Mouse (Mus musculus): Measurements from ENCODE around the gene Rassf7. TPM values are rescaled to one million over a fixed set of nuclear protein-coding genes. Genes with fewer than 3 reads are reported as not detected.

The Rassf7 gene
- total and polyA plus RNA-seq, 2 experiments: 21.6 to 49.1 TPM

- H3K4me3 ChIP-seq (ENCODE audit: insufficient read depth, low read depth, low read length): peak overlapping the region; percentile 87
- no peaks in the 10 kb centered on the region for H3K27me3 ChIP-seq (ENCODE audit: control insufficient read depth, insufficient read depth, low read length)
- peak; percentile 99 for DNase-seq (ENCODE audit: extremely low read depth, low read depth, low spot score)
- H3K79me2 ChIP-seq (ENCODE audit: control insufficient read depth, insufficient read depth, low read length): peaks cover 12% of the 10 kb centered on the region; the same call in 1 of the 2 replicates
- no peaks in the 10 kb centered on the region for H3K36me3 ChIP-seq (ENCODE audit: control insufficient read depth, insufficient read depth, low read length)
- 2% methylated on average over 42 of the region's 42 CpGs for WGBS
- peak overlapping the region; percentile 91 for H3K27ac ChIP-seq (replicated peaks; ENCODE audit: insufficient read depth, low read depth, low read length)
- peaks cover 17% of the 10 kb centered on the region for H3K4me1 ChIP-seq (ENCODE audit: control insufficient read depth, insufficient read depth, low read length)
- peak; percentile 50 for TF ChIP-seq POLR2A (IDR thresholded peaks at IDR 0.05; ENCODE audit: extremely low read depth, insufficient read depth, low read length)
- TF ChIP-seq CTCF (IDR thresholded peaks at IDR 0.05; ENCODE audit: low read depth, low read length): no peak
- H3K9ac ChIP-seq (ENCODE audit: low read depth, low read length): peak overlapping the region; percentile 88
Observed at GRCm38 (mm10) chr7:141215880-141216733, 447 bp downstream of the Rassf7 start.

- Histone ChIP-seq H3K36me3 (ENCODE audit: control insufficient read depth, insufficient read depth, low read length) (no peaks in the 10 kb centered on the region), H3K9ac (ENCODE audit: low read depth, low read length) (peak overlapping the region; percentile 65), H3K4me1 (ENCODE audit: control insufficient read depth, insufficient read depth, low read length) (peaks cover 20% of the 10 kb centered on the region), H3K4me3 (ENCODE audit: insufficient read depth, low read depth, low read length) (peak overlapping the region; percentile 50), H3K79me2 (ENCODE audit: control insufficient read depth, insufficient read depth, low read length) (peaks cover 12% of the 10 kb centered on the region; the same call in 1 of the 2 replicates), H3K27ac (replicated peaks; ENCODE audit: insufficient read depth, low read depth, low read length) (peak overlapping the region; percentile 89), H3K27me3 (ENCODE audit: control insufficient read depth, insufficient read depth, low read length) (no peaks in the 10 kb centered on the region)
- WGBS: 30% methylated on average over 11 of the region's 11 CpGs
- DNase-seq (ENCODE audit: extremely low read depth, low read depth, low spot score): no peak
- TF ChIP-seq POLR2A (IDR thresholded peaks at IDR 0.05; ENCODE audit: extremely low read depth, insufficient read depth, low read length) (no peak), CTCF (IDR thresholded peaks at IDR 0.05; ENCODE audit: low read depth, low read length) (no peak)
Observed at GRCm38 (mm10) chr7:141216894-141217293, 1.2 kb downstream of the Rassf7 start.

GRCm38 (mm10) chr7:141217343-141218013 is 1.8 kb downstream of the Rassf7 start:
- no peak for DNase-seq (ENCODE audit: extremely low read depth, low read depth, low spot score)
- WGBS: 85% methylated on average over 17 of the region's 17 CpGs
- peaks cover 12% of the 10 kb centered on the region; the same call in 1 of the 2 replicates for H3K79me2 ChIP-seq (ENCODE audit: control insufficient read depth, insufficient read depth, low read length)
- TF ChIP-seq CTCF (IDR thresholded peaks at IDR 0.05; ENCODE audit: low read depth, low read length) (no peak), POLR2A (IDR thresholded peaks at IDR 0.05; ENCODE audit: extremely low read depth, insufficient read depth, low read length) (no peak)
- H3K27me3 ChIP-seq (ENCODE audit: control insufficient read depth, insufficient read depth, low read length): no peaks in the 10 kb centered on the region
- no peaks in the 10 kb centered on the region for H3K36me3 ChIP-seq (ENCODE audit: control insufficient read depth, insufficient read depth, low read length)
- H3K4me3 ChIP-seq (ENCODE audit: insufficient read depth, low read depth, low read length): peak overlapping the region; percentile 47; the same call in 1 of the 2 replicates
- H3K27ac ChIP-seq (replicated peaks; ENCODE audit: insufficient read depth, low read depth, low read length): peak overlapping the region; percentile 89
- peak overlapping the region; percentile 65 for H3K9ac ChIP-seq (ENCODE audit: low read depth, low read length)
- H3K4me1 ChIP-seq (ENCODE audit: control insufficient read depth, insufficient read depth, low read length): peaks cover 22% of the 10 kb centered on the region

DNA sequence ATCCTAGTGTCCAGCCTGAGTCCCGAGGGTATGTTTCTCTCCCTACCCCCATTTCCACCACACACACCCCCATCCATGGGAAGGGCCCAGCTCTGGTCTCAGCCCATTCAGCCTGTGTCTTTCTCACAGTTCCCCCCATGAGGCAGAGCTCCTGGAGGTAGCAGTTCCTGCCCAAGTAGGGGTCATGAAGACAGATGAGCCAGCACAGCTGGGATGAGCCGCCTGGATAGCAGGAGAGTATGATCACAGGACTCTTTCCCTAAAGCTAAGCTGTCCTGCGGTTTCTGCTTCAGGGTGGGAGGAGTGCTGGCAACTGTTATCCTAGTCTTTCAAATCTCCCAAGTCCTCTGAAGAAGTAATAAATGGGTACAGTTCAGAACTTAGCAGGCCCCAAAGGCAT is 2.5 kb downstream of the Rassf7 start:
- H3K27ac ChIP-seq (replicated peaks; ENCODE audit: insufficient read depth, low read depth, low read length): no peak overlapping the region
- no peaks in the 10 kb centered on the region for H3K36me3 ChIP-seq (ENCODE audit: control insufficient read depth, insufficient read depth, low read length)
- no peak for DNase-seq (ENCODE audit: extremely low read depth, low read depth, low spot score)
- TF ChIP-seq CTCF (IDR thresholded peaks at IDR 0.05; ENCODE audit: low read depth, low read length) (no peak), POLR2A (IDR thresholded peaks at IDR 0.05; ENCODE audit: extremely low read depth, insufficient read depth, low read length) (no peak)
- H3K9ac ChIP-seq (ENCODE audit: low read depth, low read length): no peak overlapping the region
- H3K4me1 ChIP-seq (ENCODE audit: control insufficient read depth, insufficient read depth, low read length): peaks cover 22% of the 10 kb centered on the region
- H3K79me2 ChIP-seq (ENCODE audit: control insufficient read depth, insufficient read depth, low read length): peaks cover 12% of the 10 kb centered on the region; the same call in 1 of the 2 replicates
- H3K4me3 ChIP-seq (ENCODE audit: insufficient read depth, low read depth, low read length): no peak overlapping the region
- no peaks in the 10 kb centered on the region for H3K27me3 ChIP-seq (ENCODE audit: control insufficient read depth, insufficient read depth, low read length)
- 80% methylated on average over 3 of the region's 3 CpGs for WGBS

DNA sequence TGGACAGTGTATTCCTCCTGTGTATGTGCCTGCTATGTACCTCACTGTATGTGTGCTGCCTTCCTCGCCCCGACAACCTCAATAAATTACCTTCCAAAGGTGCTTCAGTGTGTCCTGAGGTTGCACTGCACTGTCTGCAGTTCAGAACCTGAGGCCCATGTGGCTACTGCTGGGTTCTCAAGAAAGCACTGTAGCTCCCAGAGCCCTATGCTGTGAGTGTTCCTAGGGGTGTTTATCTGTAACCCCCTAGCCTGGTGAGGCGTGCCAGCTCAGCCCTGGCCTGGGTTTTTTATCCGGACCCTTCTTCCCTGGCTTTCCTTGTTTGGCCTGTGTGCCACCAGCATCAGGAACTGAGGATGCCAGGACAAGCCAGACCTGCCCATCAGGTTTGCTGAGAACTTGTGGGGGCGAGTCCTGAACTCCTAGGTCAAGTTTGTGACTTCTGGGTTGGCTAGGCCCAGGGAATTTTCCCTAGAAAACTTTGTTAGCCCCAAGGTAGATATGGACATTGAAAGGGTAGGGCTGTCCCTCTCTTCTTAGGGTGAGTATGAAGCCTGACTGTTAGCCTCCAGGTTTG is 3.0 kb downstream of the Rassf7 start:
- H3K27ac ChIP-seq (replicated peaks; ENCODE audit: insufficient read depth, low read depth, low read length): no peak overlapping the region

More for the DNA sequence above, 3.0 kb downstream of the Rassf7 start:
- Histone ChIP-seq H3K27me3 (ENCODE audit: control insufficient read depth, insufficient read depth, low read length) (no peaks in the 10 kb centered on the region), H3K79me2 (ENCODE audit: control insufficient read depth, insufficient read depth, low read length) (peaks cover 12% of the 10 kb centered on the region; the same call in 1 of the 2 replicates), H3K4me1 (ENCODE audit: control insufficient read depth, insufficient read depth, low read length) (peaks cover 22% of the 10 kb centered on the region), H3K36me3 (ENCODE audit: control insufficient read depth, insufficient read depth, low read length) (no peaks in the 10 kb centered on the region), H3K9ac (ENCODE audit: low read depth, low read length) (no peak overlapping the region), H3K4me3 (ENCODE audit: insufficient read depth, low read depth, low read length) (no peak overlapping the region)
- DNase-seq (ENCODE audit: extremely low read depth, low read depth, low spot score): no peak
- 92% methylated on average over 5 of the region's 5 CpGs for WGBS
- TF ChIP-seq POLR2A (IDR thresholded peaks at IDR 0.05; ENCODE audit: extremely low read depth, insufficient read depth, low read length): no peak
- no peak for TF ChIP-seq CTCF (IDR thresholded peaks at IDR 0.05; ENCODE audit: low read depth, low read length)

Measured in liver, adult 2 months (tissue).